Mouse (Mus musculus) olfactory bulb, adult 2 months (tissue): ENCODE results near the gene Vars2.

ENCODE experiments used
- CTCF ChIP-seq: fragments of 200-500 bp; IDR thresholded peaks from 2 replicates; pipeline ENCODE4 v1.5.1; 2012; ENCODE audit warnings: low read depth, mild to moderate bottlenecking, low read length, moderate library complexity; ENCODE audit not compliant: insufficient read depth
- POLR2A ChIP-seq: fragments of 200-500 bp; IDR thresholded peaks from 2 replicates; pipeline ENCODE4 v1.6.1; 2012; ENCODE audit warnings: mild to moderate bottlenecking, low read depth, low read length, moderate library complexity; ENCODE audit not compliant: insufficient read depth

DNA sequence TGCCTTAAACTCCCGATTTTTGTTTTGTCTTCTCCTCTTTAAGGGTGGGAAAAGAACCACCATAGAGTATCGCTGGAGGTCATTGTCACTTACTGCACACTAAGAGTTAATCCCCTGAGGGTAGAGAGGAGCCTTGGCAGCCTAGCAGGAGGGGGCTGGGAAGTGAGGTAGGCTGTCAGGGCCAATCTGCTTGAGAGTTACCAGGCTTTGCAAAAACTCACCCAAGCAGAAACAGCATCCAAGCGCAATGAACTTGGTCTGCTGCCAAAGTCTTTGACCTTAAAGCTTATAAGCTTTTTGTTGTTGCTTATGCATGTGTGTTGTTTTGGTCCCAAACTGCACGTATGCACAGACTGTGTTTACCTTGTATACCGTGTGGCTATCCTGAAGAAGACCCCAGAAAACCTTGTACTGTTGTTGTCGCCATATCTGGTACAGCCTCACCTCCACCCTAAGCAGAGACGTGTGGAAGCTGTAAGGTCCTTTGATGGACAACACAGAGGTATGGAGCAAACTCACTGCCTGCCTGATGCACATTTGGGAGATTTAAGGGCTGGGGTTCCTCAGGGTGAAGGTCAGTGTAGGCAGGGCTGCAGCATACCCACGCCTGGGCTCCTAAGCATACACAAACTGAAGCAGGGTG, 43.4 kb upstream of the Vars2 start:
- no peak for TF ChIP-seq CTCF
- TF ChIP-seq POLR2A: no peak
